Mouse (Mus musculus) brain, adult 2 months (tissue): Measurements from ENCODE around the gene Fam43a.

Experiments
- DNase-seq: peaks from one replicate; pipeline ENCODE4 v3.0.0; 2011; ENCODE audit warnings: low read depth, low spot score

Gene Fam43a

DNA sequence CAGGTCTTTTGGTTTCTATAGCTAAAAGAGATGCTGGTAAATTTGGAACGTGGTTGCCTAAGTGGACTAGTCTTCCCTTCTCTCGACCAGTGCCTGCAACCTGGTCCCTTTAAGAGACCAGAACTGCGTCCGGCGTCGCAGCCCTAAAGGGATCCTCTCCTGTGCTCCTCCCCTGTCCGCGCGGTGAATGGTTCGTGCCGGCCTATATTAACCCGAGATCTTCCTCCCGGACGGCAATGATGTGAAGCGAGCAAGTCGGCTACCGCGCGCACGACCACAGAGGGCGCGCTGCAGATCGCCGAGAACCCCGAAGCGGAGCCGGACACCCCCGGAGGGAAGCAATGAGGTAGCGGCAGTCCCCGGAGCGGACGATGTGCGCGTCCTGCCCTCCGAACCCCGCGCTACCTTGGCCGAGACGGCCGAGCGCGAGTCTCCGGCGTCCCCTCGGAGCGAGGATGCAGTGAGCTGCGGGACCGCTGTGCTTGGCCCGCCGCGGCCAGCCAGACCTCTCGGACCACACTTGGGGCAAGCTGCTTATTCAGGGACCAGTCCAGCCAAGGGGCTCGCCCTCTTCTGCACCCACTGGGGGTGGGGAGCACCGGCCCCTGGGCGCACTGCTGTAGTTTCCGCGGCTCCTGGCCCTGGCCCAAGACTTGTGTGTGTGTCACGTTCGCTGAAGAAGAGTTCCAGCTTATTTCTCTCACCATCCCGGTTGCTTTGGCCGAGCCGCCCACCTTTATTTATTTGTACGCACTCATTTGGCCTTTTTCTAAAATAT, at the start of gene Fam43a:
TSS of gene Fam43a (plus strand) at position 233 of the 778 bp plus-strand sequence.
- peak; percentile 98 for DNase-seq

DNA sequence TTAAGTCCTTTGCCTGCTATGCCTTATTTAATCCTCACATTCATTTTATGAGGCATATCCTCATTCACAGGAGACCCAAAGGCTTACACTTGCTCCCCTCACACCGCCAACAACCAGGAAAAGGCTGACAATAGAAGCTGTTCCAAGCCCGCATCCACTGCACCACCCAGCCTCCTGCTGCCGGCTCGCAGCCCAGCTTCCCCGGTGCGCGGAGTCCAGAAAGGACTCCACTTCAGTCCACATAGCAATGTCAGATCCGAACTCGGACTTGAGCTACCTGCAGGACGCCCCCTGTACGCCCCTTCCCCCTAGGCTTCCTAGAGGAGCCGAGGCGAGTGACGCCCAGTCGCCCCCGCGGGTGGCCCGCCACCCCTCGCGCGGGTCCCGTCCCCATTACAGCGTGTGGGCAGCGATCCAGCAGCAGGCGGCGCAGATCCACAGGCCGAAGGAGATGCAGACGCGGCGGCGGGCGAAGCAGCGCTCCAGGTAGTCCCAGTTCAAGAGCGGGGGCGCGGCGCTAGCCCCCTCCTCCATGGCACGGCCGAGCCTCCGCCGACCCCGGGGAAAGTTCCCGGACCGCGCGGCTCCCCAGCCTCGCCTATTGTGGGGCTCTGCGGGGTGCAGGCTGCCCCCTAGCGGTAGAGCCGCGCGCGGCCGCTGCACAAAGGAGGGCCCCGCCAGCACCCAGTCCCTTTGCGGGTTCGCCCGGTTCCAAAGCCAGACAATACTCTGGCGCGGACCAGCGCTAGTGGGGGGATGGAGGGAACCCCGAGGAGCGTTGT, 49.4 kb upstream of the Fam43a start:
- peak; percentile 67 for DNase-seq

DNA sequence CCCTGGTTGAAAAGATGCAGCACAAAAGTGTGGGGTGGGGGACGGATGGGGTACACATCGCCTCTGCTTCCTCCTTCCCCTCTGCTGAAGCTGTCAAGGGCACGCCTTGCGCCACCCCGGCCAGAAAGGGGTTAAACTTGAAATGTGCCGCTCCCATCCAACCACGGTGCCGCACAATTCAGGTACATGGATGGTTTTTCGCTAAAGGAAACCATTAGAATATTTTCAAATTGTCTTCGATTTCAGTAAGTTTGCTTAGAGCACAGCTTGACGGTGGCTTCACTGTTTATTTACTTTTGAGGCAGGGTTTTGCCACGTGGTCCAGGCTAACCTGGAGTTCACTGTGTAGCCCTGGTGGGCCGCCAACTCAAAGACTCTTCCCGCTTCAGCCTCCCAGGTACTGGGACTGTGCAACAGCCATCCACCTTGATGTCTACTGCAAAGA, 48.8 kb upstream of the Fam43a start, which contains the start of gene Tmem44:
TSS of gene Tmem44 (minus strand) at position 95 of the 445 bp plus-strand sequence.
- DNase-seq = no peak

DNA sequence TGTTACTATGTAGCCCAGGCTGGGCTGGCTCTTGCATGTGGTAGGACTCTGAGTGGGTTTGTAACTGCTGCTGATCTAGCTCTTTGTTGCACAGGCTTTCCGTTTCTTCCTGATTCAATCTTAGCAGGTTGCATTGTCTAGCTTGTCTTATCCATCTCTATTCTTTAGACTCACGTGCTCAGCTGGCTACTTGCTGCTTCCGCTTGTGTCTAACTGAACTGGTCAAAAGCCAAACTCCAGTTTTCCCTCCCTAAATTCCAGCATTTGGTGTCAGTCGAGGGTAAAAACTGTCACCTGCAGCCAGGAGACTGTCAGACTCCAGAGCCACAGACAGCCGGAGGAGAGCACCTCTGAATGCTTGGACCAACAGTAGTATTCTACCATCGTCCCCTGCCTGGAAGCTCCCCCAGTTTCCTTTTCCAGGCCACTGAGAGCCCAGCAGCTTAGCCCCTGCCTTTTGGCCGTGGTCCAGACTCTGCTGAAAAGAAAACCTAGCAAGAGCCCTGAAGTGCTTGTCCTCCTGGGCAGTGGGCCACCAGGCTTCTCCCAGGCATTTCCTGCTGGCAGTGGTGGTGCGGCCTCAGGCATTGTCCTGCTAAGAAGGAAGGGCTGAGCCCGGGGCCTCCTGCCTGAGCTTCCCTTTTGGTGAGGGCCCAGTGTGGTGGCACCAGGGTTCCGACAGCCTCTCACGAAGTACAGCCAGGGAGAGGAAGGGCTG, 46.7 kb upstream of the Fam43a start:
- DNase-seq = peak; percentile 64

DNA sequence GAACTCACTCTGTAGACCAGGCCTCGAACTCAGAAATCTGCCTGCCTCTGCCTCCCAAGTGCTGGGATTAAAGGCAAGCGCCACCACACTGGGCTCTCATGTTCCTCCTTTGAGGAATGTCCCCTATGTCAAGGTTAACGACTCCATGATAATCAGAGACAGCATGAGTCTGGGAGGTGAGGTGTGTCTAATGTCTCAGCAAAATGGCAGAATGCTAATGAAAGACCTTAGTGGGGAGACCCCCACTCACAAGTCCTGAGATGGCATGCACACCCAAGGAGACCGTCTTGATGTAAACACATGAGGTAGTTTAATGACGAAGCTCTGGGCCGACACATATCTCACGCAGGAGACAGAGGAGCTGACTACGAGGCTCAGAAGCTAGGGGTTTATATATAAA, 45.4 kb upstream of the Fam43a start:
- DNase-seq = no peak

DNA sequence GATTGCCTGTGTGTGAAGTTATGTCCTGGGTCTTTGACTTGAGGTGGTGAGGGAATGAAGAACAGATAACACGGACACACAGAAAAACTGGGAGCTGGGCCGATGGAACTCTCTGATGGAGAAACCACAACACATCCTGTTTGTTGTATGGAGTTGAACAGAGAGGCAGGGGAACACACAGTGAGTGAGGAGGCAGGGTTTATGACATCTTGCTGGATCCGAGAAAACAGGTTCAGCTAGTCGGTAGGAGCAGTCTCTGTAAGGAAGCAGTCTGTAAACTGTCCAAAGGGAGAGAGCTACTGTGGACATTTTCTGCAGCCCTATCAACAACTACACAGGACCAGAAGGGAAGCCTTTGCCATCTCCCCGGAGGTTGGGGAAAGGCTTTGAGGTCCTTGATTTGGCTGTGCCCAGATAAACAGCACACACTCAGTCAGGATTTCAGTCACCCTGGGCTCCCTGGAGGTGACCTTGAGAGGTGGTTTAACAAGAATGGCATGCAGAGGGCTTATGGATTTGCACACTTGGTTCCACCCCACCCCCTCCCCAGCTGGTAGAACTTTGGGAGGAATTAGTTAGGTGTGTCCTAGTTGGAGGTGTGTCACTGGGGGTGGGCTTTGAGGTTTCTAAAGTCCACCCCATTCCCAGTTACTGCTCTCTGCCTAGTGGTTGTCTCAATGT, 40.1 kb upstream of the Fam43a start:
- no peak for DNase-seq

DNA sequence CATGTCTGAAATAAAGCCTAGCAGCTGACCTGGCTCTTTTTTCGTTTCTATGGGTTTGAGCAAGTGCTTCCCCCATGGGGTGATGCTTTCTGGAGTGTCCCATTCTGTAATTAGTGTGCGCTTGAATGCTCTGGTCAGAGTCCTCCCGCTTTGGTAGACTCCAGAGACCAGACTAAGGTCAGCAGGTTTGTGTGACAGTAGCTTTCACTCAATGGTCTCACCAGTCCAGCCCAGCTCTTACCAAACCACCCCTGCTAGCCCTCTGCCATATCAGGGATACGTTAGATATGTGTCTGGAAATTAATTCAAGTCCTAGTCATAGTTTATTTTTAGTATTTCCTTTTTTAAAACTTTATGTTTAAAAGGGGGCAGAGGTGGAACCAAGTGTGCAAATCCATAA, 38.9 kb upstream of the Fam43a start:
- no peak for DNase-seq

DNA sequence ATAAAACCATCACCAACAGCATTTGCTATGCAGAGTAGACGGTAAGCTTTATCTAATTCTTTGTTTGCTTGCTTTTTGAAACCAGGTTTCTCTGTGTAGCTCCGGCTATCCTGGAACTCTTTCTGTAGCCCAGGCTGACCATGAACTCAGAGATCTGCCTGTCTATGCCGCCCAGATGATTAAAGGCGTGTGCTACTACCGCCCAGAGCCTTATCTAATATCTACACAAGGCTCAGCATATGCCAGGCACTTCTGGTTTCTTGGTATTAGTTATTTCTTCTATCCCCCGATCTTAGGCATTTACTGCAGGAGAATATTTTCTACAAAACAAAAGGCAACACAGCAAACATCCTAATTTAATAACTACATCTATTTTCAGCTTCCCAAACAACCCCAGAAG, 33.9 kb upstream of the Fam43a start:
- no peak for DNase-seq

DNA sequence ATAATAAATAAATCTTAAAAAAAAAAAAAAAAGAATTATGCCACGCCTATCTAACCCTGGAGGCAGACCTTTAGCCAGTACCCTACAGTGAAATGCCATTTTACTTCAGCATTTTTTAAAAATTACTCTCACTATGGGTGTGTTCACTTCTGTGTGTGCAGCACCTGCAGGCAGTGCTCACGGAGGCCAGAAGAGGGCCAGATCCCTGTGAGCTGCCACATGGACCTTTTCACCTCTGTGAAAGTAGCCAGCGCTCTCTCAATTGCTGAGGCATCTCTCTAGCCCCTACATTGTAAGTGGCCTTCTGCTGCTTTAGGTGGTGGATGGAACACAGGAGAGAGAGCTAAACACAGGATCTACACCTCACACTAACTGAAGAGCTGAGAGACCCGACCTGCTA, 29.4 kb upstream of the Fam43a start:
- no peak for DNase-seq

DNA sequence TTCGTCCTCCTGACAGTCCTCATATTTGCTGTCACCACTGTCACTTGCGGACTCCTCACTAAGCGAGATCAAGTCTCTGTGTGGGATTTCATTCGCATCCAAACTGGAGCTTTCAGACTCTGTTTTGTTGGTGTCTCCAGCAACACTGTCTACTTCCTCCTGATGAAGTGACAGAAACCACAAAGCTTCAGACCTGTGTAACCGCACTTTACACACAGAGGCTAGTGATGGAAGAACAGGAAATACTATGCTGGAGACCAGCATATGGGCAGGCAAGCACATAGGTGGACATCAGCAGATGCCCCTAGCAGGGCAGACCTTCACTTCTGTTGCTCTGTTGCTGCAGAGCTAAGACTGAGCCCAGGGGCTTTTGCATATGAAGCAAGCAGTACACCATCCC, 28.1 kb upstream of the Fam43a start:
- DNase-seq = no peak

DNA sequence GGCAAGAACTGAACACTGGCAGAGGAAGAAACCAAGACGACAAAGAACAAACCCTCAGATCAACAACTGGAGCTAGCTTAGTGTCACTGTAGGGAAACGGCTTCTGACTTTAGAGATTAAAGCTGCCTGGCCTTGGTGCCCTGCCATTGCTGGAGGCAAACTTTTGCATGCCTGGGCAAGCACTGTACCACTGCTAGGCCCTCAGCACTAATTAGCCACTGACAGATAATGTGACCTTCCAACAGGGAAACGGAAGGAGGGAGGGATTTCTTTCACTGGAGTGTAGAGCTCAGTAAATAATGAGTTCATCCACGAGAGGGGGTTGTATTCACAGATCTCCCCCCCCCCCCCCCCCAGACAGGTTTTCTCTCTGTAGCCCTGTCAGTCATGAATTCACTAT, 27.3 kb upstream of the Fam43a start:
- DNase-seq = no peak

DNA sequence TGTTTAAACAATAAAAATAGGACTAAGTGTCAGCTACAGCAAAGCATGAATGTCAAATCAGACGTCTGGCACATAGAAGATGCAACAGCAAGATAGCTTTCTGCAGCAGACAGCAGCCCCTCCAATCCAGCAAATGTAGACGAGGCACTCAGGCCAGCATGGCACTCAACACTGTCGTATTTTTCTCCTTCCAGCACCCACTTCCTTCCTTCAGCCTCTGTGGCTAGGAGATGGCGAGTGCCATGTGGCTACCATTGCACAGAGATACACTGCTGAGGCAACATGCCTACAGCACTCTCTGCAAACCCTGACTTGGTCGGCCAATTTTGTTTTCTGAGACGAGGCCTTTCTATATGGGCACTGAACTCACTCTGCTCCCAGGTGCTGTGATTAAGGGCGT, 23.7 kb upstream of the Fam43a start:
- no peak for DNase-seq

DNA sequence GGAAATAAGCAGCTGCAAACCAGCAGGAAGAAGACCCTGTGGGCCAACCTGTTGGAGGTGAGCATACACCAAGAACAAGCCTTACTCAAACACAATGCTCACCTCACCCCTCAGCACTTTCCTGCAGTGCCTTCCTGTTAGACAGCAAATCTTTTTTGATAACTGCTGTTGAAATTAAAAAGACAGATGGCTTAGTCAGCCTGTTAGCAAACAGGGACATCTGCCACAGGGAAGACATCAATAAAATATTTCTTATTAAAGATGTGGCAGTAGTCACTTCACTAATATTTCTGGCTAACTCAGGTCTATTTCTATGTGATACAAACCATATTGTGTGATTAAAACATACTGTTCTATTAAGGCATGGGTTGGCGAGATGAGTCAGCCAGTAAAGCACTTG, 23.1 kb upstream of the Fam43a start:
- DNase-seq = peak; percentile 32

DNA sequence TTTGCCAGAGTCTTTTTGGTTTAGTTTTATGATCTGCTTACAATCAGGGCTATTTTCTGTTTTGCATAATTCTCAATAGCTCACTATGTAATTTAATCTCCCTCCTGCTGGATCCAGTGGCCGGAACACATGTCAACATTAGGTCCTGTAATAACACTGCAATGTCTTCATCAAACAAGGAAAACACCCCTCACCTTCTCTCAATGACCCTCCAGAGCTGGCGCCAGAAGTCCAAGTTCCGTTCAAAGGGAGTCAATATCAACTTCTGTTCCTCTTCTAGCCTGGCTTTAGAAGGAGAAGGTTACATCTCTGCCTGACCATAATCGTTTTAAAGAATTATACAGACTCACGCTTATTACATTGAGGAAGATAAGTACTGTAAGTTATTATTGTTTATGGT, 18.8 kb upstream of the Fam43a start:
- no peak for DNase-seq

DNA sequence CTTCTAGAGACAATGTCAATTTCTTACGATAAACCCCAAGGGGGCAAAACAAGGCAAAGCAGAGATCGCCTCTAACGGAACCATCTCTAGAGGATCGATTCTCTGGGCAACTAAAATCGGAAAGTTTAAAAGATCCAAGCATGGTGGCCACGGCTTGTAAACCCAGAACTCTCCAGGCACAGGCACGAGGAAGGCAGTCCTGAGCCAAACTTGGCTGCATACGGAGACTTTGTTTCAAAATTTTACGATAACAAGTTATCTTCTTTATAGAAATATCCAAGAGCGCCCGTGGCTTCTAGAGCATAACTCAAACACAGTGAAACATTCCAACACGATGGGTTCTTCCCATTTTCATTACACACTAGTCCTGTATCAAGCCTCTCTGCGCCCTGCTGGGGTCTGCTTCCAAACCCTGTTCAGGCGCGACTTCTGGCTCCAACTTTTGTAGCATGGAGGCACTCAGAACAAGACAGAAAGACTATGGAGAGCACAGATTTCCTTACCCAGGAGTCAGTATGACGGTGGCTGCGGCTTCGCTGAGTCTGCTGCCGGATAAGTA, 12.5 kb upstream of the Fam43a start:
- no peak for DNase-seq

DNA sequence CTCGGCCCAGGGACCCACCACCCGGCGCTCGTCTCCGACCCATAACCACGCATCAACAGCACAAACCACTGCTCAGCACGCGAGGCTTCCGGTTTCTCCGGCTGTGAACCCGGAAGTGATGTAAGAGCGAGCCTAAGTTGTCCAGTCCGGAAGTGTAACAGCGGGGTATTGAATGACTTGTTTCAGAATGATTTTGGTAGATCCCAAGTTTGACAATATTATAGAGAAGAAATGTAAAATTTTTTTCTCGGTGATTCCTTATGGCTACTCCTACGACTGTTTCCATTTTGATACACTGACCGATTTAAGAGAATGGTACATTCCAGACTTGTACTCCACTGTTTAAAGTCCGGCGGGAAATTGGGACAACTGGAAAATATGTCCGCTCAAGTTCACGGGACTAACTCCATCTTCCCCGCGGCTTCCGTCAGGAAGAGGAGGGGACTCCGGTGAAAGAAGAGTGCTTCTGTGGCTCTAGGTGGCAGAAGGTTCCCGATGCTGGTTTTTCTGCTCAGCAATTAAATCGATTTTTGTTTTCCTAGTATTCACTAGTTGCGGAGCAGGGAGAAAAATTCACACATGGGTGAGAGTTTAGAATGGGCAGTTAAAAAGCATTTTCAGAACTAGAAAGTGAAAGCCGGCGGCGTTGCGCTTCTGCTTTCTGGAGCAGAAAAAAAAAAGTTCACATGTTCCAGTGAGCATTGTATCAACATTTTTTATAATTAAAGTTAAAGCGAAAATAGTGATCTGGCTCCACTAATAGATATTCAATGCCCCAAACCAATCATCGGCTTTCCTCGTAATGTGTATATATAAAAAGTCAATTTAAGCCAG, 11.8 kb upstream of the Fam43a start, which contains the start of gene Lsg1:
TSS of gene Lsg1 (minus strand) at position 99 of the 834 bp plus-strand sequence.
- peak; percentile 99 for DNase-seq

DNA sequence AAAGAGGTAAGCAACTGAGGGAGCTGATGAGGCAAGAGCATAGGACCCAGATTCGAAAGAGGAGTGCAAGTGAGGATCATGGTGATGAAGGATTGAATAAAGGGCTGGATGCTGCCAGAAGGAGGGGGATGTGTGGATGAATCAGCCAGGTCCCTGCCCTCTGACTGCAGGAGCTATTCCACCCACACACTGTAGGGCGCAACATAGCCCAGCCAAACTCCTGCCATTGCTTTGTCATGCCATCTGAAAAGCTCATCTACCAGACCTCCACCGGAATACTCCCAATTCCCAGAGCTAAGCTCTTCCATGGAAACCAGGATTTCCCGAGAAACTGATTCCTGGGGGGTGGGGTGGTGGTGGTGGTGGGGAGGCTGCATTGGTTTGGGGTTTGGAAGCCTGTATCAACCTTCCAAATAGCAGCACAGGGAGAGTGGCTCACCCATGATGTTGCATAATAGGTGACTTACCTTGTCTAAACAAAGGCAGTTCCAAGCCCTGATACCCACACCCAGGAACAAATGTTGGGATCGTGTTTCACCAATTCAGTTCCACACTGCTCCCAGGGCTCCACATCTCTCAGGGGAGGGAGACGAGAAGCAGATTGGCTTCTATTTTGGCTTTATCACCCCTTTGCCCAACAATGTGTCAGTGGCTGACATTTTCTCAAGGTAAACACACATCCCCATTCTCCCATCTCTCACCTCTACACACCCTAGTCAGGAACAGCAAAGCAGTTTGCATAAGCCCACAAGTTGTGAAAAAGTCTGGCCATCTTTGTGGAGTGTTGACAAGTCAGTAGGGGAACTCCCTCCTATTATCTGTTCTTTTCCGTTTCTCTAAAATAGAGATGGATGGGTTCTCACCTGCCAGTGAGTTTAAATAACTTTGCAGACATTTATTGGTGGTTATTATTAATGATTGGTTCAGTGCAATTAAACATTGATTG, 9.0 kb upstream of the Fam43a start:
- no peak for DNase-seq

DNA sequence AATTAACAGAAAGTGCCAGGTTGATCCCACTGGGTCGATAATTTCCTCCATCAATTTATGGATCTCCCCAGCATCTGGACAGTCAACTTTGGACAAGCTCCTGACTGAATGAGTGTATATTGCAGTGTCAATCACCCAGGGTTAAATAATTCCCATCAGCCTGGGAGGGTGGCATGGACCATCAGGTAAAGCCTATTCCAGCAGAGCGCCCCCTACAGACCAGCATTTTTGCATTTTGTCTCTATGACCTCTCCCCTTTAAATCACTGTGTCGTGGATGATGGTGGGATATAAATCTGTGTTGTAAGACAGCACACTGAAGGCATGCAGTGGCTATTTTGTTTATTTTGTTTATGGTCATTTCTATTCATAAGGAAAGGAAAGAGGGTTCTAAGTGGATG, 7.5 kb upstream of the Fam43a start:
- DNase-seq = no peak

DNA sequence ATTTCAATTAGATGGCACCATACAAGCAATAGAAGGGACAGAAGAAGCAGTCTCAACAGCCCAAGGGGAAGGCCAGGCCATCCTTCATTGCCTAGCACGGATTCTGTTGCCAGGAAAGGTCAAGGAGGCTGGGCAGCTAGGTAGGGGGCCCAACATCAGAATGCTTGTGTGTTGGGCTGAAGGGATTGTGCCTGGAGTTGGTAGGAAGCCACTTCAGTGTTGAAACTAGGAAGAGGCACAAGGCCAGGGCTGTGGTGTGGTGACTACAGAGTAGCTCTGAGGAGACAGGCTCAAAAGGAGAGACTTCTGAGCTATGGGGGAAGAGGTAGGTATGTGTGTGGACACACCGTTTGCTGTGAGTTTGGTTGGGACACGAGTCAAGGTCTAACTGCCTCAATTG, 4.2 kb upstream of the Fam43a start:
- no peak for DNase-seq
